In the genomic region with DNA sequence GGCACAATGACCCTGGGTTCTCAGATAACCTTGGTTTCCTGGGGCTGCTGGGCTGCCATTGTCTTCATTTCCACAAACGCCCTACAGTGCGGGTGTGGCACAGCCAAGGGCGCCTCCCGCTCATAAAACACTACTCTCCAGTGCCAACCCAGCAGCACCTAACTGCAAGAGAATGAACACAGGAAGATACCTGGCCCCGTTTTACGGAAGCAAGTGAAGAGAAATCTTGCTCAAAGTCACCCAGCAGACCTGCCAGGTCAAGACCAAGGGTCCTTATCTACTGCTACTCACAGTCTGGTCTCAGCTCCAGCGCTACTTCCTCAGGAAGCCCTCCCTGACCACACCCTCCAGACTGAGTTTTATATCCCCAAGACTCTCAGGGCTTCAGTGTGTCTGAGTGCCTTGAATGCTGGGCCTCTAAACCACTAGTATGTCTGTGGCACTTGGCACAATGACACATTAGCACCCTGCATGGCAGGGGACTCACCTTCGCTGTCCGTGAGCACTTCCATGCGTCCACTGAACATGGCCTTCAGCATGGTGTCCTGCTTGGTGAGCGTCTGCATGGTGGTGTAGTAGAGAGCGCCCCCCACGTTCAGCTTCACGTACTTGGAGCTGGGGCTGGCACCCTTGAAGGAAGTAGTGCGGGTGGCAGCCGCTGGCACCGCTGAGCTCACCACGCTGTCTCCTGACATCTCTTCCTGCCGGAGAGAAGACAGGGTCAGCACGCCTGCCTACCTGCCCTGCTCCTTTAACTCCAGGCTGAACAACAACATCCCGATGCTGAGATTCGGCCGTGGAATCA, we compare ENCODE assay signal across 8 mouse cellular contexts. TPM values are rescaled to one million over a fixed set of nuclear protein-coding genes. Genes with fewer than 3 reads are reported as not detected.
A peak's percentile ranks its signal among the peaks of the same experiment; 100 is the strongest.
DNase-seq lines count a peak whose midpoint lies in the region; ATAC-seq lines count a peak whose summit lies in the region.
"Had no signal": no experiment of that assay in that cellular context is flagged by ENCODE, and none has a peak within 500 bp of the region (broad histone marks: within the 10 kb centered on the region; RNA-seq: fewer than 3 reads in every experiment).

No protein-coding gene starts in this region.

- ATAC-seq in monocyte, adult 5-6 weeks (replicated peaks; ENCODE audit: insufficient number of reproducible peaks, low FRiP score, low TSS enrichment, poor library complexity, severe bottlenecking) = peak; percentile 45

- DNase-seq in c-Kit-positive CD71-positive TER-119-positive erythroid progenitor cells, embryonic 14.5 days (ENCODE audit: low spot score) = peak; percentile 35
- peak; percentile 60 for DNase-seq in heart, adult 8-10 months (ENCODE audit: low spot score)
- peak; percentile 56 for DNase-seq in liver
- no peak for DNase-seq in cerebellum, adult 18-20 months
- no peak for DNase-seq in retina, embryonic 14.5 days (ENCODE audit: low spot score)
- no peak for DNase-seq in layer of hippocampus, postnatal 10 days (ENCODE audit: low spot score in 2 of 2)
- DNase-seq: gastrocnemius, postnatal 36 days had no signal

RNA-seq across cellular contexts. Expression of a gene that starts 5.7 kb away (rescaled TPM):
- 10 to 100 TPM; 39.6 to 55.1 (median 44.7) TPM for total RNA-seq in heart, adult 8-10 months (2022)
- total RNA-seq in monocyte, adult 5-6 weeks (2017) = 86.5 to 90.0 TPM (median 87.5 TPM) in 3 replicates
- 10 to 100 TPM; 45.1 to 45.9 TPM for total RNA-seq in layer of hippocampus, postnatal 10 days (2021)

RNA-seq across cellular contexts. Expression of a gene that starts 5.8 kb away (rescaled TPM):
- total RNA-seq in heart, adult 8-10 months (2022) = 100 to 1,000 TPM in 3 of 4 experiments, 10 to 100 TPM in 1; 98.7 to 113 (median 104) TPM
- total RNA-seq in monocyte, adult 5-6 weeks (2017) = 22.0 to 38.0 TPM (median 27.7 TPM) in 3 replicates
- total RNA-seq in layer of hippocampus, postnatal 10 days (2021) = 10 to 100 TPM; 69.1 to 83.7 TPM

Comparison
In these comparisons a context has a peak if more than half of its experiments do, and no peak if none do; other contexts are left out.
1. DNase-seq: peak in c-Kit-positive CD71-positive TER-119-positive erythroid progenitor cells, embryonic 14.5 days (single experiment), heart, adult 8-10 months (single experiment) and liver (single experiment); none in cerebellum, adult 18-20 months (0 of 2), retina, embryonic 14.5 days (single experiment) and layer of hippocampus, postnatal 10 days (0 of 2).